Mouse (Mus musculus) hematopoietic stem cell, adult 5-6 weeks (primary cell): Measurements from ENCODE around the gene Fgf13. TPM values are rescaled to one million over a fixed set of nuclear protein-coding genes. Genes with fewer than 3 reads are reported as not detected.
A peak's percentile ranks its signal among the peaks of the same experiment; 100 is the strongest.

Experiments used
- ATAC-seq, 2 experiments: fragments of 125-278 bp in 1 of 2; replicated peaks in 1 of 2; 2 replicates each; pipeline ENCODE4 v1.8.0; 2016 to 2017; ENCODE audit warnings: inconsistent platforms in 2 of 2, mild to moderate bottlenecking in 2 of 2, moderate number of reproducible peaks in 2 of 2, low read depth in 1 of 2, moderate TSS enrichment in 1 of 2; ENCODE audit not compliant: low FRiP score in 2 of 2, poor library complexity in 2 of 2, severe bottlenecking in 2 of 2, insufficient read depth in 1 of 2, low TSS enrichment in 1 of 2
- total RNA-seq: library from RNA; stranded (forward); fragments of 172-1452, 232-1000 nt; gene quantifications from 2 replicates; pipeline ENCODE4 v1.2.3, GENCODE M21; 2017

The Fgf13 gene
- total RNA-seq = 2.7 and 10.9 TPM in 2 replicates

GRCm38 (mm10) chrX:59567695-59568431, at the start of gene Fgf13:
TSS of gene Fgf13 (minus strand) at chrX:59568071.
- ATAC-seq = peak; percentile 55 to 59; a peak in 3 of 4 replicates

- peak in 1 of 2 experiments; percentile 32; a peak in 2 of 4 replicates for ATAC-seq
Measured at GRCm38 (mm10) chrX:59606535-59606934, 38.7 kb upstream of the Fgf13 start.

DNA sequence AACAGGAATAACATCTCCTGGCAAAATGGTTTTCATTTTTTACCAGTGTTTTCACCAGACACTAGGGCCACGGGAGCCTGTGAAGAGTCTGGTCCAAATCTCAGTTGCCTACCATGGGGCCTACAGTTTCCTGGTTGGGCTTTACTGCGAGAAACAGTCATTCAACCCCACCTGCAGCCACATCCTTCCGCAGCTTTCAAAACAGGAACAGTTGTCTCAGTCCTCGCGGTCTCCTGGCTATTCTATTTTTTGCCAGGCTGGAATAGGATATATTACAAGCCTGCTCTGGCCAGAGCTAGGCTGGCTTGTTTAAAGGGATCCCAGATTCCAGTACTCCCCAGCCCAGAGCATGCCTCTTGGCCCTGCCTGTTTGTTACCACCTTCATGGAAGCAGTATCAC, 21.2 kb upstream of the Fgf13 start:
- peak; percentile 95 to 96 for ATAC-seq

- ATAC-seq = no peak; a peak in 1 of 4 replicates
Measured at GRCm38 (mm10) chrX:59585508-59586186, 17.8 kb upstream of the Fgf13 start.

- ATAC-seq = no peak
Measured at GRCm38 (mm10) chrX:59584034-59584433, 16.2 kb upstream of the Fgf13 start.

- peak; percentile 38 to 58 for ATAC-seq
Measured at GRCm38 (mm10) chrX:59566826-59567694, 811 bp downstream of the Fgf13 start.

DNA sequence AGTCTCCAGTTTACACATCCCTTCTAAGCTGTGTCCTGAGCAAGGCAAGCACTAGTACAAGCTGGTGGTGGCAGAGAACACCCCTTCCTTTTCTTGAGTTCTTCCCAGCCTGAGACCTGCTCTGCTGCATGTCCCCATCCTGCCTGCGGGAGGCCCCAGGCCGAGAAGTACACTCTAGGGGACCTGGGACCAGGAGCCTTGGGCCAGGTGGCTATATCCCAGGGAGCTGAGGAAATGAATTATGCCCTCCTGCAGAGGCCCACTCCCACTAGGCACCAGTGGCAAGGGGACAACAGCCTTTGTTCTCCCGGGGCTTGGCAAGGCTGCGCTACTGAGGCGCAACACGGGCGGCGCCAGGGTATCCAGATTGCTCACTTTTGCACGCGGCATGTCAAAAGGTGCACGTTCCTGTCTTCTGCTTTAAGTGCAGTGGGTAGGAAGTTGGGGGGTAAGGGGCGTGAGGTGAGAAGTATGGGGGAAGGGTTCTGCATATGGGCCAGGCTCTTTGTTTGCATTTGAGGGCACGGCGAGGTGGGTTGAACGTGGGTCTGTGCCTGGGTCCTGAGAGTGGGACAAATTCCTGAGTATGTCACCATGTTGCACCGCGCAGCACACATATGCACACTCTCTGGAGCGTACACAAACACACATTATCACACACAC, 1.7 kb downstream of the Fgf13 start:
- ATAC-seq = peak; percentile 46 to 72; a peak in 3 of 4 replicates

- no peak for ATAC-seq
Measured at GRCm38 (mm10) chrX:59547931-59548330, 19.9 kb downstream of the Fgf13 start.

GRCm38 (mm10) chrX:59508273-59508672, 59.6 kb downstream of the Fgf13 start:
- ATAC-seq = peak; percentile 53 to 65

DNA sequence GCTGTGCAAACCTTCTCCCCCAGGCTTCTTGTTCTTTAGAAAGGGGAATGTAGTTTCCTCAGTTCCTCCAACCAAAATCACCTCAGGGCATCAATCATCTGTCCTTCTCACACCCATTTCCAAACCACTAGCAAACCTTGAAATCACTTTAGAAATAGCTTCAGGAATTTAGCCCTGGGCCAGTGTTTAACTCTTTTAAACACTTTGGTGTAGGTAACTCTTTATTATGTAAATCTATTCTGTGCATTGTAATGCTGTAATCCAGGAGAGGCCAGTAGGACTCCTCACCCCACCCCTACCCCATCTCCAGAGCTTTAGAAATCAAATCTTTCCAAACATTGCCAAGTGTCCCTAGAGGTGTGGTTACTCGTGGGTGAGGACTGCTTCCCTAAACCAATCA, 74.5 kb downstream of the Fgf13 start:
- ATAC-seq = no peak

DNA sequence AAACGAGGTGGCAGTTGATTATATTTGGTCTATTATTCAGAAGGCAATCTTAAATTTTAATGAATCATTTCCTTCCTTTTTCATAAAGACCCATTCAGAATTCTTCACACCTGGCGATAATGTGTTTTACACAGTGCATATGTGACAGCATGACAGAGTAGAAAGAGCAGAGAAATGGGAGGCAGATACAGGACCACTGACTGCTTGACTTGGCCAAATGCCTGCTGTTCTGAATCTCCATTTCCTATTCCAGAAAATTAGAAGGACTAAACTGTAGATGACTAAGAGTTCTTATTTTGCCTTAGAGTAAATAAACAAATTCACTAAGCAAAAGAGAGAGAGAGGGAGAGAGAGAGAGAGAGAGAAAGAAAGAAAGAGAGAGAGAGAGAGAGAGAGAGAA, 82.4 kb downstream of the Fgf13 start:
- no peak for ATAC-seq

- ATAC-seq = no peak
Measured at GRCm38 (mm10) chrX:59402596-59403285, 165.1 kb downstream of the Fgf13 start.

GRCm38 (mm10) chrX:59290916-59291411, 276.9 kb downstream of the Fgf13 start:
- no peak for ATAC-seq

GRCm38 (mm10) chrX:59251576-59251975, 316.3 kb downstream of the Fgf13 start:
- no peak for ATAC-seq

GRCm38 (mm10) chrX:59243752-59244151, 324.1 kb downstream of the Fgf13 start:
- ATAC-seq = no peak

DNA sequence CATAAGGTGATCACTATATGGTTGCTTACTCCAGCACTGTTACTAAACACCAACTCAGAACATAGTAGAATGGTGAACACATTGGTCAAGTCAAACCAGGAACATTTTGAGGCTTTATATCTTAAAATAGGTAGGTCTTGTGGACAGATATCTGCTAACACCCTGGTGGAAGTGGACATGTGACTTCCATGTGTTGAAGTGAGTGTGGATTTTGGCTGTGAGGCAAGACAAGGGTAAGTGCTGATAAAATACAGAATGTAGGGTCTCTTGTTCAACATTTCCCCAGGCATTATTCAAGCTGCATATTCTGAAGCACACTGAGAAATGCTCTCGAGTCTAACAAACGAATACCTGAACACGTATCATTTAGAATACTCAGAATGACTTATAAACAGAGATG, 324.7 kb downstream of the Fgf13 start:
- ATAC-seq = no peak

DNA sequence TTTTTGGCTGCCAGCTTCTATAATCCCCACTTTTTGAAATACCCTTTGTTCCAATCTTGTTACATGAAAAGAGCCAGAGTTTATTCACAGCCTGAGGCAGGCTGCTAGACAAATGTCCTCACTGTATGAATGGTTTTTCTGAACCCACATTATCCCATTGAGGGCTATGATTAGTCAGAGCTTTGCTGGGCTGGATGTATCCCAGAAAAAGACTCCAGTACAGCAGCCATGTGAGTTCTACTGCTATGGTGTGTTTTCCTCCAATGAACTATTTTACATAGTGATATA, 326.5 kb downstream of the Fgf13 start:
- ATAC-seq = no peak
